Mouse (Mus musculus): ENCODE data around the gene Jak2. TPM values are rescaled to one million over a fixed set of nuclear protein-coding genes. Genes with fewer than 3 reads are reported as not detected.

The Jak2 gene
- polyA plus RNA-seq, 1 experiment from 2014 or later = 6.9 TPM

GRCm38 (mm10) chr19:29261638-29262037 is 10.0 kb downstream of the Jak2 start:
- DNase-seq (ENCODE audit: low spot score) = no peak
- no peaks in the 10 kb centered on the region for H3K9me3 ChIP-seq
- WGBS = 81% methylated on average over 9 of the region's 9 CpGs
- H3K4me1 ChIP-seq (replicated peaks) = peaks cover 4% of the 10 kb centered on the region; the same call in 1 of the 2 replicates
- H3K27me3 ChIP-seq (ENCODE audit: insufficient read depth, poor library complexity, severe bottlenecking) = no peaks in the 10 kb centered on the region
- no peak overlapping the region for H3K4me3 ChIP-seq
- no peak overlapping the region for H3K27ac ChIP-seq
- H3K36me3 ChIP-seq = peaks cover 11% of the 10 kb centered on the region; the same call in 1 of the 2 replicates

GRCm38 (mm10) chr19:29263492-29263891 is 11.9 kb downstream of the Jak2 start:
- Histone ChIP-seq H3K27me3 (ENCODE audit: insufficient read depth, poor library complexity, severe bottlenecking) (no peaks in the 10 kb centered on the region), H3K4me3 (no peak overlapping the region), H3K27ac (no peak overlapping the region), H3K9me3 (no peaks in the 10 kb centered on the region), H3K4me1 (replicated peaks) (peaks cover 4% of the 10 kb centered on the region; the same call in 1 of the 2 replicates), H3K36me3 (peaks cover 11% of the 10 kb centered on the region; the same call in 1 of the 2 replicates)
- 86% methylated on average over 1 of the region's 1 CpGs for WGBS
- DNase-seq (ENCODE audit: low spot score) = no peak

- Histone ChIP-seq H3K4me1 (replicated peaks) (peaks cover 4% of the 10 kb centered on the region), H3K4me3 (no peak overlapping the region), H3K9me3 (no peaks in the 10 kb centered on the region), H3K36me3 (peaks cover 11% of the 10 kb centered on the region; the same call in 1 of the 2 replicates), H3K27ac (no peak overlapping the region), H3K27me3 (ENCODE audit: insufficient read depth, poor library complexity, severe bottlenecking) (no peaks in the 10 kb centered on the region)
- DNase-seq (ENCODE audit: low spot score) = no peak
- WGBS = 63% methylated on average over 5 of the region's 5 CpGs
These were observed 13.9 kb downstream of the Jak2 start for GRCm38 (mm10) chr19:29265538-29265937.

DNA sequence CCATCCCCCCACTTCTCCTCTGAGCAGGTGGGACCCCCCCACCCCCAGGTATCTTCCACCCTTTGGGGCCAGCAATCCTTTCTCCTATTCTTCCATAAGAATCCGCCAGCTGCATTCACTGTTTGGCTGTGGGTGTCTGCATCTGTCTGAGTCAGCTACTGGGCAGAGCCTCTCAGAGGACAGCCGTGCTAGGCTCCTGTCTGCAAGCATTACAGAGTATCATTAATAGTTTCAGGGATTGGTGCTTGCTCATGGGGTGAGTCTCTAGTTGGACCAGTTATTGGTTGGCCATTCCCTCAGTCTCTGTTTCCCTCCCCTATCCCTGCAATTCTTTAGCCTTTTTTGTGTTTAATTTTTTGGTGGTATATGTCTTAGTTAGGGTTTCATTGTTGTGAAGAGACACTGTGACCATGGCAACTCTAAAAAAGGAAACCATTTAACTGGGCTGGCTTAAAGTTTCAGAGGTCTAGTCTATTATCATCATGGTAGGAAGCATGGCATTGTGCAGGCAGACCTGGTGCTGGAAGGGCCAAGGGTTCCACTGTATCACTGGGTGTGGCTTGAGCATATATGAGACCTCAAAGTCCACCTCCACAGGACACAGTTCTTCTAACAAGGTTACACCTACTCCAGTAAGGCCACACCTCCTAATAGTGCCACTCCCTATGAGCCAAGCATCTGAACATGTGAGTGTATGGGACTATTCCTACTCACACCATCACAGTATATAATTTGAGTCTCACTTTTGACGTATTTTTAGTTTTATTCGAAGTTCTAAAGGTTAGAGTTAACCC is 15.6 kb downstream of the Jak2 start:
- H3K4me3 ChIP-seq = no peak overlapping the region
- peaks cover 11% of the 10 kb centered on the region; the same call in 1 of the 2 replicates for H3K36me3 ChIP-seq
- no peaks in the 10 kb centered on the region for H3K9me3 ChIP-seq
- H3K27me3 ChIP-seq (ENCODE audit: insufficient read depth, poor library complexity, severe bottlenecking) = no peaks in the 10 kb centered on the region
- WGBS = 79% methylated on average over 4 of the region's 4 CpGs
- H3K4me1 ChIP-seq (replicated peaks) = peaks cover 4% of the 10 kb centered on the region
- no peak for DNase-seq (ENCODE audit: low spot score)
- H3K27ac ChIP-seq = no peak overlapping the region

- no peak overlapping the region for H3K27ac ChIP-seq
- H3K4me3 ChIP-seq = no peak overlapping the region
- peaks cover 4% of the 10 kb centered on the region for H3K4me1 ChIP-seq (replicated peaks)
- peaks cover under 1% of the 10 kb centered on the region; the same call in 1 of the 2 replicates for H3K36me3 ChIP-seq
- no peaks in the 10 kb centered on the region for H3K9me3 ChIP-seq
- no peak for DNase-seq (ENCODE audit: low spot score)
- no peaks in the 10 kb centered on the region for H3K27me3 ChIP-seq (ENCODE audit: insufficient read depth, poor library complexity, severe bottlenecking)
- 90% methylated on average over 4 of the region's 4 CpGs for WGBS
These were observed 17.2 kb downstream of the Jak2 start for GRCm38 (mm10) chr19:29268788-29269321.

DNA sequence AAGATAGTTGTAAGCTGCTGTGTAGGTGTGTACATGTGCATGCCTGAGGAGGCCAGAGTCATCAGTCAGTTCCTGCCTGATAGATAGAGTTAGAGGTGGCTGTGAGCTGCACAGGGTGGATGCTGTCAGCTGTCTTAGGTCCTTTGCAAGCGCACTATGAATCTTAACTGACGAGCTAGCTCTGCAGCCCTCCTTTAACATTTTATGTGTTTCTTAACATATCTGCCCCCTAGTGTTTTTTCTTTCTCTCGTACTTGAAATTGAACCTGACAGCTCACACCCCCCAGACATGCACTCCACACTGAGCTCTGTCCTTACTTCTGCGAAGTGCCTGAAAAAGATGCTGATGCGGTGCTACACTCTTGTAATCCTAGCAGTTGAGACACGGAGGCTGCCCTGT is 18.6 kb downstream of the Jak2 start:
- DNase-seq (ENCODE audit: low spot score) = no peak
- Histone ChIP-seq H3K4me3 (no peak overlapping the region), H3K4me1 (replicated peaks) (peaks cover 4% of the 10 kb centered on the region), H3K36me3 (no peaks in the 10 kb centered on the region; the same call in 1 of the 2 replicates), H3K27me3 (ENCODE audit: insufficient read depth, poor library complexity, severe bottlenecking) (no peaks in the 10 kb centered on the region), H3K27ac (no peak overlapping the region), H3K9me3 (no peaks in the 10 kb centered on the region)
- 62% methylated on average over 6 of the region's 6 CpGs for WGBS

- no peaks in the 10 kb centered on the region; the same call in 1 of the 2 replicates for H3K4me1 ChIP-seq (replicated peaks)
- H3K27ac ChIP-seq = no peak overlapping the region
- DNase-seq (ENCODE audit: low spot score) = no peak
- H3K27me3 ChIP-seq (ENCODE audit: insufficient read depth, poor library complexity, severe bottlenecking) = no peaks in the 10 kb centered on the region
- no peak overlapping the region for H3K4me3 ChIP-seq
- no peaks in the 10 kb centered on the region; the same call in 1 of the 2 replicates for H3K36me3 ChIP-seq
- H3K9me3 ChIP-seq = no peaks in the 10 kb centered on the region
- 88% methylated on average over 12 of the region's 12 CpGs for WGBS
These were observed 19.5 kb downstream of the Jak2 start for GRCm38 (mm10) chr19:29271147-29271578.

DNA sequence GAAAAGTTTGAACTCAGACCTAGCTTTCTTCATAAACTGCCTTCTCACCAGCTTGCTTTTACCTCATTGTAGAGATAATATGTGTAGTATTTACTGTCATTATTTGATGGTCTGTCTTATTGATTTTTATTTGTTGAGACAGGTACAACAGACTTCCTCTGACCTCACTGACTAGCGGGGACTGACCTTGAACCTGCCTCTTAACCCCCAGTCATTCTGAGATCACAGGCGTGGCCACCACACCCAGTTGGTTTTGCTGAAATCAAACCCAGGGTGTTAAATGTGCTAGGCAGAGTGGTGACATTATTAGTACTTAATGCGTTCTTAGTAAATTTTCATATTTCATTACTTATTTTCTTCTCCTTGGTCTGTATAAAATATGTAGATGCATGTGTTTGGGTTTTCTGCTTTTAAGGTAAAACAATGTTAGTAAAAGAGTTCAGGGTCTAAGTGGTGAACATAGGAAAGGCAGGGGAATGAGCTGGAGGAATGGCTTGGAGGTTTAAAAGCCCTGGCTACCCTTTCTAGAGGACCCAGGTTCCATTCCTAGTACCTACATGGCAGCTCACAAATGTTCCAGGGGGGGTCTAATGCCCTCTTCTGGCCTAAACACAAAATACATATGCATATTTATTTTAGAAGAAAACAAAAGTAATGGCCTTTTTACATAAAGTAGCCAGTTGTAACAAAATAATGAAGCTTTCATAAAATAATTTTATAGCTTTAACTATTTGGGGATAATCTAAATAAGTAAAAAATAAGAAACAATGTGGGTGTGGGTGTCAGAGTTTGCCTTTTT is 20.6 kb downstream of the Jak2 start:
- H3K9me3 ChIP-seq = no peaks in the 10 kb centered on the region
- no peak for DNase-seq (ENCODE audit: low spot score)
- no peaks in the 10 kb centered on the region for H3K27me3 ChIP-seq (ENCODE audit: insufficient read depth, poor library complexity, severe bottlenecking)
- peaks cover 7% of the 10 kb centered on the region for H3K36me3 ChIP-seq
- 92% methylated on average over 3 of the region's 3 CpGs for WGBS
- H3K4me3 ChIP-seq = no peak overlapping the region
- no peak overlapping the region for H3K27ac ChIP-seq
- no peaks in the 10 kb centered on the region; the same call in 1 of the 2 replicates for H3K4me1 ChIP-seq (replicated peaks)

GRCm38 (mm10) chr19:29276414-29276813 is 24.8 kb downstream of the Jak2 start:
- Histone ChIP-seq H3K4me3 (no peak overlapping the region), H3K9me3 (no peaks in the 10 kb centered on the region), H3K4me1 (replicated peaks) (no peaks in the 10 kb centered on the region), H3K36me3 (peaks cover 20% of the 10 kb centered on the region), H3K27ac (no peak overlapping the region), H3K27me3 (ENCODE audit: insufficient read depth, poor library complexity, severe bottlenecking) (no peaks in the 10 kb centered on the region)
- DNase-seq (ENCODE audit: low spot score) = no peak
- 97% methylated on average over 4 of the region's 4 CpGs for WGBS

DNA sequence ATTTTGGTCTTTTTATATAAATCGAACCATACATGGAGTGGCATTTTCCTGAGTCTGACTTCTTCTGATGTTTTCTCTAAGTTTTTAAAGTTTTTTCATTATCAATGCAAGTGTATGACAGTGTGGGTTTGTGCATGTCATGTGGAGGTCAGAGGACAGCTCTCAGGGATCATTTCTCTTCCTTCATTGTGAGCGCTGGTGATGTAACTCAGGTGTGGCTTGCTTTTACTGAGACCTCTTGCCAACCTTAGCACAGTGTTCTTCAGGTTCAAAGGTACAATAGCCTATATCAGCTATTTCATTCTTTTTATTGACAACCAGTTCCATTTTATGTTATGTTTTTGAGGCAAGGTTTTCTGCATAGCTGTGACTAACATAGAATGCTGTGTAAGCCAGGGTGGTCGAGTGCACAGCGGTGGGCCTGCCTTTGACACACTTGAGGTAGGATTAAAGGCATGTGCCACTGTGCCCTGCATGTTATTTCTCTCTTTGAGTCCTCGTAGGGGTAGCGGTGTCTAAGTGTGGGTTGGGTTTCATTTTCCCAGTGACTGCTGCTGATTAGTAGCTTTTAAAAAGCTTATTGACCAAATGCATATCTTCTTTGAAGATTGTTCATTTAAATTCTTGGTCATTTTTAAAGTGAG is 27.4 kb downstream of the Jak2 start:
- Histone ChIP-seq H3K4me1 (replicated peaks) (no peaks in the 10 kb centered on the region), H3K27me3 (ENCODE audit: insufficient read depth, poor library complexity, severe bottlenecking) (no peaks in the 10 kb centered on the region), H3K4me3 (no peak overlapping the region), H3K36me3 (peaks cover 24% of the 10 kb centered on the region), H3K9me3 (no peaks in the 10 kb centered on the region), H3K27ac (no peak overlapping the region)
- DNase-seq (ENCODE audit: low spot score) = no peak
- 86% methylated on average over 6 of the region's 6 CpGs for WGBS

- peaks cover 16% of the 10 kb centered on the region for H3K4me1 ChIP-seq (replicated peaks)
- WGBS = 25% methylated on average over 7 of the region's 7 CpGs
- H3K27me3 ChIP-seq (ENCODE audit: insufficient read depth, poor library complexity, severe bottlenecking) = no peaks in the 10 kb centered on the region
- peak; percentile 33 for DNase-seq (ENCODE audit: low spot score)
- H3K9me3 ChIP-seq = no peaks in the 10 kb centered on the region
- H3K36me3 ChIP-seq = peaks cover 16% of the 10 kb centered on the region
- peak overlapping the region; percentile 57 for H3K27ac ChIP-seq
- no peak overlapping the region for H3K4me3 ChIP-seq
These were observed 33.8 kb downstream of the Jak2 start for GRCm38 (mm10) chr19:29285451-29285869.

DNA sequence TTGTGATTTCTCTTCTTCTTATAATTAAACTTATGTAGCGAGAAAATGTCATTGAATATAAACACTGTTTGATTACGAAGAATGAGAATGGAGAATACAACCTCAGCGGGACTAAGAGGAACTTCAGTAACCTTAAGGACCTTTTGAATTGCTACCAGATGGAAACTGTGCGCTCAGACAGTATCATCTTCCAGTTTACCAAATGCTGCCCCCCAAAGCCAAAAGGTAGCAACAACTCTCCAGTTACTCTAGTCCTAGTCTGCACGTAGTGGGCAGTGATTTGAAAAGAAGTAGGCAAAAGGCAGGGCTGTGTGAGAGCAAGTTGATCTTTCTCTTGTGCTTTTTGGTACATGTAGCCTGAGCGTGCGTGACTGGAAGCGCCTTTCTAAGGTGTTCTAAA is 36.2 kb downstream of the Jak2 start:
- Histone ChIP-seq H3K27ac (no peak overlapping the region), H3K4me1 (replicated peaks) (peaks cover 16% of the 10 kb centered on the region), H3K9me3 (no peaks in the 10 kb centered on the region), H3K27me3 (ENCODE audit: insufficient read depth, poor library complexity, severe bottlenecking) (no peaks in the 10 kb centered on the region), H3K4me3 (no peak overlapping the region), H3K36me3 (peaks cover 36% of the 10 kb centered on the region)
- no peak for DNase-seq (ENCODE audit: low spot score)
- WGBS = 63% methylated on average over 8 of the region's 8 CpGs
